Mouse (Mus musculus) stomach, postnatal 0 days (tissue): ENCODE measurements around the gene Dst. TPM values are rescaled to one million over a fixed set of nuclear protein-coding genes. Genes with fewer than 3 reads are reported as not detected.

Experiments
- ATAC-seq: fragments of 200-750 bp; cut with Nextera tagmentation; 2 replicates; pipeline ENCODE4 v1.8.0; 2017; ENCODE audit not compliant: low FRiP score, low TSS enrichment
- DNase-seq: peaks from one replicate; pipeline ENCODE4 v3.0.0-alpha.2; 2016; ENCODE audit warnings: low spot score
- H3K27ac ChIP-seq: fragments of 300-500 bp; sonication (generic); replicated peaks from 2 replicates; pipeline ENCODE4 v1.5.1; 2014; ENCODE audit warnings: mild to moderate bottlenecking, control low read depth
- H3K27me3 ChIP-seq: fragments of 300-500 bp; sonication (generic); 2 replicates; pipeline ENCODE4 v1.6.1; 2014; ENCODE audit warnings: low read length; ENCODE audit not compliant: control insufficient read depth, insufficient read depth
- H3K36me3 ChIP-seq: fragments of 300-500 bp; sonication (generic); 2 replicates; pipeline ENCODE4 v1.6.1; 2014; ENCODE audit warnings: low read length, mixed read lengths; ENCODE audit not compliant: control insufficient read depth, insufficient read depth
- H3K4me1 ChIP-seq: fragments of 300-500 bp; sonication (generic); replicated peaks from 2 replicates; pipeline ENCODE4 v1.6.1; 2014; ENCODE audit warnings: antibody characterized with exemption; ENCODE audit not compliant: control insufficient read depth, insufficient read depth
- H3K4me2 ChIP-seq: fragments of 300-500 bp; sonication (generic); replicated peaks from 2 replicates; pipeline ENCODE4 v1.6.1; 2014; ENCODE audit warnings: low read depth, mild to moderate bottlenecking, control low read depth, moderate library complexity
- H3K4me3 ChIP-seq: fragments of 300-500 bp; sonication (generic); 2 replicates; pipeline ENCODE4 v1.5.1; 2014; ENCODE audit warnings: low read depth, low read length, control low read depth
- H3K9ac ChIP-seq: fragments of 300-500 bp; sonication (generic); 2 replicates; pipeline ENCODE4 v1.6.1; 2014; ENCODE audit warnings: mild to moderate bottlenecking, low read length, control low read depth, mixed read lengths
- H3K9me3 ChIP-seq: fragments of 300-500 bp; sonication (generic); 2 replicates; pipeline ENCODE4 v1.6.1; 2016; ENCODE audit warnings: low read length; ENCODE audit not compliant: control insufficient read depth
- CTCF ChIP-seq: IDR thresholded peaks from 2 replicates; pipeline ENCODE4 v1.5.1; 2016; ENCODE audit warnings: antibody characterized with exemption, low read depth, mild to moderate bottlenecking, moderate library complexity
- EP300 ChIP-seq: optimal IDR thresholded peaks from 2 replicates; pipeline ENCODE3; 2016; ENCODE audit warnings: antibody characterized with exemption
- WGBS: fragments of 180-500 bp; shearing (Covaris S2); extraction: QIAGEN DNeasy Blood & Tissue Kit; methylation state at CpG from one replicate; pipeline ENCODE4 v1.1.7; 2014; 5-methylcytosine and 5-hydroxymethylcytosine counted together
- polyA plus RNA-seq: library from polyadenylated mRNA; unstranded; fragments of >200 nt; fragmentation: Nextera tagmentation; extraction: Ambion mirVana; gene quantifications from 2 replicates; pipeline ENCODE4 v1.2.1, GENCODE M21; 2015

Gene Dst
- polyA plus RNA-seq, 1 experiment from 2014 or later: 16.4 TPM

- Histone ChIP-seq H3K4me1 (no peaks in the 10 kb centered on the region), H3K27me3 (no peaks in the 10 kb centered on the region), H3K4me3 (no peak overlapping the region), H3K9ac (no peak overlapping the region), H3K4me2 (no peak overlapping the region), H3K27ac (no peak overlapping the region), H3K9me3 (no peaks in the 10 kb centered on the region), H3K36me3 (peaks cover 19% of the 10 kb centered on the region)
- 77% methylated on average over 10 of the region's 10 CpGs for WGBS
- ATAC-seq: no peak
- TF ChIP-seq EP300 (no peak), CTCF (no peak)
- DNase-seq: no peak
Measured at GRCm38 (mm10) chr1:34287731-34288130, 379.7 kb downstream of the Dst start.

DNA sequence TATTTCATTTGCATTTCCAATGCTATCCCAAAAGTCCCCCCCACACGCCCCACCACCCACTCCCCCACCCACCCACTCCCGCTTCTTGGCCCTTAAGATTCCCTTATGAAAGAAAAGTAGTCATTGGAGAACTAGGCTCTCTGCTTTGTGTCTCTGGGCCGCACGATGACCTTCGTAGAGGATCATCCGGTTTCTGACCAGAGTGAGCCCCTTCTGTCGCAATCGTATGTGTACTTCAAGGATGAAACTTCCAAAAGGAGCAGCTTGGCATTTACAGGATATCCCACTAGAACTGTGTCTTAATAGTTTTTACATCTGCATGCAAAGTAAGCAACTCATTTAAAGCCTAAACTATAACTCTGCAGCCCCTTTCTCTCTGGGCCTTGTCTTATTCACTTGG is 380.2 kb downstream of the Dst start:
- Histone ChIP-seq H3K9ac (no peak overlapping the region), H3K36me3 (peaks cover 19% of the 10 kb centered on the region; the same call in 1 of the 2 replicates), H3K9me3 (no peaks in the 10 kb centered on the region), H3K4me1 (no peaks in the 10 kb centered on the region), H3K4me3 (no peak overlapping the region), H3K4me2 (no peak overlapping the region), H3K27ac (no peak overlapping the region), H3K27me3 (no peaks in the 10 kb centered on the region)
- TF ChIP-seq EP300 (no peak), CTCF (no peak)
- WGBS: 84% methylated on average over 8 of the region's 8 CpGs
- no peak for ATAC-seq
- DNase-seq: no peak

DNA sequence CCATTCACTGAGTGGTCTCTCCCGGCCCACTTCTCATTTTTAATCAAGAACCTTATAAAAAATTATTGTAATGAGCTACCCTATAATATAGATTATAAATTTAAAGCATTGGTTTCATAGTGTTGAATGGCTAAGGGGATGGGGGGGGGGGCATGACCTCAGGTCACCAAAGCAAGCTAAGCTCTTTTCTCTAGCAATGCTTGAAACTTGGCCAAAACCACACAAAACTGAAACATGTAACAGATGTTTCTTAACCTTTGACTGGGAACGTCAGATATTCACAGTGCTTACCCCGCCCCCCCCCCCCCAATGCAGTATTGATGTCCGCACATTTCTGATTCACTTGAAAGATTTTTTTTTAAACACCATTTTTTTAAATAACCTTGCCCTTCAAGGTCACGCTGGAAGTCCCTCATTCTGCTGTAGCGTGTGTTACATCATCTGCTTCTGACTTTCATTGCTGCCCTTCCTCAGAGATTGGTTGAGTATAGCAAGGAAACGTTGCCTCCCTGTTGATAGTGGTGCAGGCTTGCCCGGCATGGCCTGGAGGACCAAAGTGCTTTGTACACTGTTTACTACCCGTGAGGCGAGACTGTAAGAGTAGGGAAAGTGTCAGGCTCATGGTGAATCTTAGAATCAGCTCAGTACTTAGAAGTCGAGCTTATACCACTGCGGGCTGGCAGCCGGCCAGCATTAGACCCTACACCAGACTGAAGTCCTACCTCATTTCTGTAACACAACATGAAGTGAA is 380.9 kb downstream of the Dst start:
- peaks cover 25% of the 10 kb centered on the region; the same call in 1 of the 2 replicates for H3K36me3 ChIP-seq
- 67% methylated on average over 13 of the region's 13 CpGs for WGBS
- no peaks in the 10 kb centered on the region for H3K9me3 ChIP-seq
- TF ChIP-seq CTCF (no peak), EP300 (no peak)
- H3K27me3 ChIP-seq: no peaks in the 10 kb centered on the region
- H3K4me3 ChIP-seq: no peak overlapping the region
- H3K4me2 ChIP-seq: no peak overlapping the region
- H3K4me1 ChIP-seq: no peaks in the 10 kb centered on the region
- DNase-seq (no peak), ATAC-seq (0 out of 2 replicates have a peak, but pooled peaks have one; percentile 19)
- H3K27ac ChIP-seq: no peak overlapping the region
- H3K9ac ChIP-seq: no peak overlapping the region

GRCm38 (mm10) chr1:34289472-34289748 is 381.4 kb downstream of the Dst start:
- ATAC-seq: peak; percentile 19; the same call in 1 of the 2 replicates
- H3K9me3 ChIP-seq: no peaks in the 10 kb centered on the region
- no peak for DNase-seq
- no peaks in the 10 kb centered on the region for H3K4me1 ChIP-seq
- H3K4me2 ChIP-seq: no peak overlapping the region
- H3K27me3 ChIP-seq: no peaks in the 10 kb centered on the region
- H3K27ac ChIP-seq: no peak overlapping the region
- 72% methylated on average over 14 of the region's 14 CpGs for WGBS
- no peak overlapping the region for H3K9ac ChIP-seq
- no peak for TF ChIP-seq EP300
- TF ChIP-seq CTCF: no peak
- no peak overlapping the region for H3K4me3 ChIP-seq
- H3K36me3 ChIP-seq: peaks cover 27% of the 10 kb centered on the region; the same call in 1 of the 2 replicates

DNA sequence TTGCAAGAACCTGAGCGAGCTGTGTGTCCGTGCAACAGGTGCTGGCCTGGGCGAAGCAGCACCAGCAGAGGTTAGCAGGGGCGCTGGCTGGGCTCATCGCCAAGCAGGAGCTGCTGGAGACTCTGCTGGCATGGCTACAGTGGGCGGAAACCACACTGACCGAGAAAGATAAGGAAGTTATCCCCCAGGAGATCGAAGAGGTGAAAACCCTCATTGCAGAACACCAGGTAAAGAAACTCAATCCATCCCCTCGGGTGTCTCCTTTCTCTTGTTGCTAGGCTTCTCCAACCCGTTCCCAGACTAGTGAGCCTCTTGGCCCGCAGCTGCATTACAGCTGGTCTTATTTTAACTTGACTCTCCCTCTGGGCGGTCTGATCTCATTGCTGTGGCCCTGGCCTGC is 382.3 kb downstream of the Dst start:
- ATAC-seq (no peak), DNase-seq (no peak)
- WGBS: 75% methylated on average over 12 of the region's 12 CpGs
- Histone ChIP-seq H3K9me3 (no peaks in the 10 kb centered on the region), H3K9ac (no peak overlapping the region), H3K36me3 (peaks cover 29% of the 10 kb centered on the region), H3K27ac (no peak overlapping the region), H3K4me3 (no peak overlapping the region), H3K4me2 (no peak overlapping the region), H3K27me3 (no peaks in the 10 kb centered on the region), H3K4me1 (no peaks in the 10 kb centered on the region)
- TF ChIP-seq CTCF (no peak), EP300 (no peak)

- ATAC-seq (no peak), DNase-seq (no peak)
- WGBS: 78% methylated on average over 14 of the region's 14 CpGs
- Histone ChIP-seq H3K4me3 (no peak overlapping the region), H3K36me3 (peaks cover 22% of the 10 kb centered on the region), H3K4me2 (no peak overlapping the region), H3K9ac (no peak overlapping the region), H3K27me3 (no peaks in the 10 kb centered on the region), H3K4me1 (no peaks in the 10 kb centered on the region), H3K9me3 (no peaks in the 10 kb centered on the region), H3K27ac (no peak overlapping the region)
- no peak for TF ChIP-seq CTCF
- TF ChIP-seq EP300: no peak
Measured at GRCm38 (mm10) chr1:34293198-34293597, 385.2 kb downstream of the Dst start.
